Mouse (Mus musculus): ENCODE results near the gene Olfr1211.

Olfr1211 gene

GRCm38 (mm10) chr2:88938011-88938410, at the start of gene Olfr1211:
Gene Olfr1211, minus strand, starts transcription at chr2:88938111.
- no peak for DNase-seq

GRCm38 (mm10) chr2:88980181-88980580, 42.3 kb upstream of the Olfr1211 start, which contains the start of gene Gm13762:
Gene Gm13762, minus strand, starts transcription at chr2:88980281.
- DNase-seq = no peak

- DNase-seq = no peak
Observed at GRCm38 (mm10) chr2:88953669-88954068, 15.8 kb upstream of the Olfr1211 start, which contains the start of gene Olfr1212. Gene Olfr1212, plus strand, starts transcription at chr2:88953969.

GRCm38 (mm10) chr2:88915057-88915456, 22.9 kb downstream of the Olfr1211 start, which contains the start of gene Olfr1209:
Gene Olfr1209, minus strand, starts transcription at chr2:88915157.
- DNase-seq = no peak

GRCm38 (mm10) chr2:88902211-88902610, 35.7 kb downstream of the Olfr1211 start, which contains the start of gene Olfr1208:
Gene Olfr1208, minus strand, starts transcription at chr2:88902311.
- no peak for DNase-seq
